Mouse (Mus musculus) midbrain, embryonic 15.5 days (tissue): Measurements from ENCODE around the gene Dcakd. TPM values are rescaled to one million over a fixed set of nuclear protein-coding genes. Genes with fewer than 3 reads are reported as not detected.

Source experiments
- microRNA-seq: library from miRNA; unstranded; fragments of <30 nt; microRNA quantifications from one replicate; pipeline ENCODE4, GENCODE M21; 2016
- polyA plus RNA-seq: library from polyadenylated mRNA; unstranded; fragments of >200 nt; fragmentation: Nextera tagmentation; extraction: Ambion mirVana; gene quantifications from 2 replicates; pipeline ENCODE4 v1.2.1, GENCODE M21; 2015

The Dcakd gene
- polyA plus RNA-seq, 1 experiment from 2014 or later: 184 TPM

Small RNA genes within 50 kb of the gene (microRNA-seq; reads per million reads assigned to microRNA genes)
- gene Mir6931: 0.92 reads per million

Other genes starting within 250 kb of the Dcakd start
- 36.9 TPM in 2 replicates for gene Gjc1, start 208.6 kb downstream of the Dcakd start, polyA plus RNA-seq
- 13.7 and 14.8 TPM in 2 replicates for gene Higd1b, start 192.5 kb downstream of the Dcakd start, polyA plus RNA-seq
- gene Eftud2, start 147.3 kb downstream of the Dcakd start, polyA plus RNA-seq: 133 and 146 TPM in 2 replicates
- 2.0 and 2.2 TPM in 2 replicates for gene Ccdc103, start 147.1 kb downstream of the Dcakd start, polyA plus RNA-seq
- not detected in 2 replicates for gene Fam187a, start 143.2 kb downstream of the Dcakd start, polyA plus RNA-seq
- 0.14 and 0.25 TPM in 2 replicates for gene Gfap, start 127.4 kb downstream of the Dcakd start, polyA plus RNA-seq
- 1.8 and 2.4 TPM in 2 replicates for gene Kif18b, start 103.2 kb downstream of the Dcakd start, polyA plus RNA-seq
- 11.7 and 14.0 TPM in 2 replicates for gene C1ql1, start 81.6 kb downstream of the Dcakd start, polyA plus RNA-seq
- 26.8 and 35.5 TPM in 2 replicates for gene Nmt1, start 143 bp downstream of the Dcakd start, polyA plus RNA-seq
- gene Plcd3, start 73.3 kb upstream of the Dcakd start, polyA plus RNA-seq: 3.0 and 3.8 TPM in 2 replicates
- gene Acbd4, start 73.3 kb upstream of the Dcakd start, polyA plus RNA-seq: 9.7 and 11.1 TPM in 2 replicates
- gene Hexim1, start 87.9 kb upstream of the Dcakd start, polyA plus RNA-seq: 3.1 and 3.7 TPM in 2 replicates
- gene Hexim2, start 104.1 kb upstream of the Dcakd start, polyA plus RNA-seq: 27.2 and 33.4 TPM in 2 replicates
- gene Fmnl1, start 142.8 kb upstream of the Dcakd start, polyA plus RNA-seq: 7.0 and 7.5 TPM in 2 replicates
- 1.6 and 1.9 TPM in 2 replicates for gene 1700023F06Rik, start 180.2 kb upstream of the Dcakd start, polyA plus RNA-seq
- gene Spata32, start 190.1 kb upstream of the Dcakd start, polyA plus RNA-seq: 0.66 and 0.71 TPM in 2 replicates
- gene Map3k14, start 239.1 kb upstream of the Dcakd start, polyA plus RNA-seq: 3.9 and 5.0 TPM in 2 replicates